Mouse (Mus musculus) kidney, adult 2 months (tissue): Measurements from ENCODE around the gene Thbs1.

Source experiments
- CTCF ChIP-seq: fragments of 200-500 bp; conservative IDR thresholded peaks from 2 replicates; pipeline ENCODE4 v1.5.1; 2011; ENCODE audit warnings: low read depth, mild to moderate bottlenecking, control low read depth, low read length, moderate library complexity, mixed read lengths; ENCODE audit not compliant: insufficient read depth, insufficient read length
- POLR2A ChIP-seq: fragments of 200-500 bp; IDR thresholded peaks from one replicate; pipeline ENCODE4 v1.6.1; 2011; ENCODE audit warnings: low read depth, low read length, control low read depth

GRCm38 (mm10) chr2:118120095-118120494 is 8.4 kb downstream of the Thbs1 start:
- TF ChIP-seq POLR2A: no peak
- no peak for TF ChIP-seq CTCF
